Mouse (Mus musculus) erythroid progenitor cell, adult 5-6 weeks (primary cell): Measurements from ENCODE around the gene Enpep. TPM values are rescaled to one million over a fixed set of nuclear protein-coding genes. Genes with fewer than 3 reads are reported as not detected.

Experiments used
- total RNA-seq, 2 experiments: library from RNA; stranded (forward) in 1 of 2; stranded (reverse) in 1 of 2; fragments of 150-400 nt in 1 of 2; fragments of 186-747, 209-891 nt in 1 of 2; gene quantifications; 2 replicates each; pipeline versions ENCODE4 v1.2.3 to v1.2.4; 2015 to 2017; ENCODE audit warnings: low replicate concordance in 2 of 2

Gene Enpep
- total RNA-seq, 2 experiments from 2014 or later, result 0.84 to 2.6 TPM

Other genes with a start within 250 kb of the Enpep start
- not detected in 2 replicates for gene Pitx2, start 132.8 kb downstream of the Enpep start, total RNA-seq (2015; ENCODE audit: low replicate concordance)
- not detected in 2 replicates for gene Pitx2, start 132.8 kb downstream of the Enpep start, total RNA-seq (2017; ENCODE audit: low replicate concordance)
- gene Elovl6, start 199.6 kb upstream of the Enpep start, total RNA-seq (2015; ENCODE audit: low replicate concordance), result 1.4 and 7.5 TPM in 2 replicates
- gene Elovl6, start 199.6 kb upstream of the Enpep start, total RNA-seq (2017; ENCODE audit: low replicate concordance), result 0.23 and 0.51 TPM in 2 replicates